Mouse (Mus musculus): Measurements from ENCODE around the gene Snx4. TPM values are rescaled to one million over a fixed set of nuclear protein-coding genes. Genes with fewer than 3 reads are reported as not detected.

The Snx4 gene
- polyA plus RNA-seq, 1 experiment from 2014 or later = 79.7 TPM

DNA sequence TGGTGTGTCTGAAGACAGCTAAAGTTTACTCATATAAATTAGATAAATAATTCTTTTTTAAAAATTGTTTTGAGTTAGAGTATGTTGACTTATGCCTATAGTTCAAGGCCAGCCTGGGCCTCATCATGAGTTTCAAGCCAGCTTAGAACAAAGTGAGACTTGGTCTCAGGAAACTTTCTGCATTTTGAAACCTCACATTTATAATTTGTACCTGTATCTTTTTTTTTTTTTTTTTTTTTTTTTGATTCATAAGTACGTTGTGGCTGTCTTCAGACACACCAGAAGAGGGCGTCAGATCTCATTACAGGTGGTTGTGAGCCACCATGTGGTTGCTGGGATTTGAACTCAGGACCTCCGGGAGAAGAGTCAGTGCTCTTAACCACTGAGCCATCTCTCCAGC is 8.6 kb downstream of the Snx4 start:
- Histone ChIP-seq H3K4me3 (ENCODE audit: low read length) (no peak overlapping the region), H3K27me3 (ENCODE audit: control insufficient read depth, insufficient read depth, low read length) (no peaks in the 10 kb centered on the region), H3K9ac (ENCODE audit: low read depth, low read length) (no peak overlapping the region), H3K4me2 (replicated peaks; ENCODE audit: low read depth, low read length) (no peak overlapping the region), H3K27ac (ENCODE audit: low read depth, low read length) (no peak overlapping the region), H3K9me3 (ENCODE audit: control insufficient read depth, low read length) (no peaks in the 10 kb centered on the region), H3K36me3 (ENCODE audit: control insufficient read depth, insufficient read depth, low read length) (peaks cover 9% of the 10 kb centered on the region; the same call in 1 of the 2 replicates), H3K4me1 (ENCODE audit: control insufficient read depth, insufficient read depth, low read length) (no peaks in the 10 kb centered on the region)
- 88% methylated on average over 3 of the region's 3 CpGs for WGBS
- ATAC-seq (ENCODE audit: low FRiP score, low TSS enrichment) = no peak

DNA sequence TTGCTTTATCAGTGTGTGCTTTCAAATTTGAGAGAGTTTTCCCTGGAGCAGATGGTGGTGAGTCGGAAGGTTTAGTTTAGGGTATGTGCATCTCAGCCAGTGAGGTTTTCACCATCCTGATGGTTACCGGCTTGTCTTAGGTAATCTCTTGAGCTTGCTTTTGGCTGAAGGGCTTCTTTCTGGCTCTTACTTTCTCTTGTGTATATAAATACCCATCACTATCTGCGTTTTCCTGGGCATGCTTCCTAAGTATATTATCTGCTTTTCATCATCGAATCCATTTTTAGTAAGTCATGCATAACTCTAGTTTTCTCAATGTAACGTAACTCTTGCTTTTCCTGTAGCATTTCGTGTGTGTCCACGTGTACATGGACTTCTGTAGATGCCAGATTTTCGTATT is 9.6 kb downstream of the Snx4 start:
- Histone ChIP-seq H3K36me3 (ENCODE audit: control insufficient read depth, insufficient read depth, low read length) (peaks cover 17% of the 10 kb centered on the region), H3K4me1 (ENCODE audit: control insufficient read depth, insufficient read depth, low read length) (no peaks in the 10 kb centered on the region), H3K4me2 (replicated peaks; ENCODE audit: low read depth, low read length) (no peak overlapping the region), H3K27me3 (ENCODE audit: control insufficient read depth, insufficient read depth, low read length) (no peaks in the 10 kb centered on the region), H3K4me3 (ENCODE audit: low read length) (no peak overlapping the region), H3K27ac (ENCODE audit: low read depth, low read length) (no peak overlapping the region), H3K9ac (ENCODE audit: low read depth, low read length) (no peak overlapping the region), H3K9me3 (ENCODE audit: control insufficient read depth, low read length) (no peaks in the 10 kb centered on the region)
- 84% methylated on average over 8 of the region's 8 CpGs for WGBS
- ATAC-seq (ENCODE audit: low FRiP score, low TSS enrichment) = no peak

GRCm38 (mm10) chr16:33261584-33262061 is 10.4 kb downstream of the Snx4 start:
- Histone ChIP-seq H3K4me3 (ENCODE audit: low read length) (no peak overlapping the region), H3K27me3 (ENCODE audit: control insufficient read depth, insufficient read depth, low read length) (no peaks in the 10 kb centered on the region), H3K9me3 (ENCODE audit: control insufficient read depth, low read length) (no peaks in the 10 kb centered on the region), H3K36me3 (ENCODE audit: control insufficient read depth, insufficient read depth, low read length) (peaks cover 24% of the 10 kb centered on the region), H3K9ac (ENCODE audit: low read depth, low read length) (no peak overlapping the region), H3K4me2 (replicated peaks; ENCODE audit: low read depth, low read length) (no peak overlapping the region), H3K4me1 (ENCODE audit: control insufficient read depth, insufficient read depth, low read length) (no peaks in the 10 kb centered on the region), H3K27ac (ENCODE audit: low read depth, low read length) (no peak overlapping the region)
- no peak for ATAC-seq (ENCODE audit: low FRiP score, low TSS enrichment)
- WGBS = 90% methylated on average over 2 of the region's 2 CpGs

GRCm38 (mm10) chr16:33262096-33262495 is 10.9 kb downstream of the Snx4 start:
- 81% methylated on average over 1 of the region's 1 CpGs for WGBS
- no peak overlapping the region for H3K27ac ChIP-seq (ENCODE audit: low read depth, low read length)
- H3K27me3 ChIP-seq (ENCODE audit: control insufficient read depth, insufficient read depth, low read length) = no peaks in the 10 kb centered on the region
- peaks cover 28% of the 10 kb centered on the region for H3K36me3 ChIP-seq (ENCODE audit: control insufficient read depth, insufficient read depth, low read length)
- no peaks in the 10 kb centered on the region for H3K4me1 ChIP-seq (ENCODE audit: control insufficient read depth, insufficient read depth, low read length)
- no peak for ATAC-seq (ENCODE audit: low FRiP score, low TSS enrichment)
- H3K4me2 ChIP-seq (replicated peaks; ENCODE audit: low read depth, low read length) = no peak overlapping the region
- H3K9me3 ChIP-seq (ENCODE audit: control insufficient read depth, low read length) = no peaks in the 10 kb centered on the region
- no peak overlapping the region for H3K4me3 ChIP-seq (ENCODE audit: low read length)
- H3K9ac ChIP-seq (ENCODE audit: low read depth, low read length) = no peak overlapping the region

DNA sequence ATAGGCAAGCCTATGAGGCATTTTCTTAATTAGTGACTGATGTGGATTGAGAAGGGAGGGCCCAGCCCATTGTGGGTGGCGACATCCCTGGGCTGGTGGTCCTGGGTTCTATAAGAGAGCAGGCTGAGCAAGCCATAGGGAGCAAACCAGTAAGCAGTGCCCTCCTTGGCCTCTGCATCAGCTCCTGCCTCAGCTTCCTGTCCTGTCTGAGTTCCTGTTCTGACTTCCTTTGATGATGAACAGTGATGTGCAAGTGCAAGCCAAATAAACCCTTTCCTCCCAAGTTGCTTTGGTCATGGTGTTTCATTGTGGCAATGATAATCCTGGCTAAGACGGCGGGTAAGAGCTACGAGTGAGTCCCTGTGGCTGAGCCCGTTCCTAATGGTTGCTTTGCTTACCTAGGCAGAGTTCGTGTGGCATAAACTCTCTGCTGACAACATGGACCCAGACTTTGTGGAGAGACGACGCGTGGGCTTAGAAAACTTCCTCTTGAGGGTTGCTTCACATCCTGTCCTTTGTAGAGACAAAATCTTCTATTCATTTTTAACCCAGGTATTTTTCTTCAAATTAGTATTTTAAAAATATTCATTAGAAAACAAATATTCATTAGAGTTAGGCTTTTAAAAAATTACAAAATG is 16.5 kb downstream of the Snx4 start:
- H3K27ac ChIP-seq (ENCODE audit: low read depth, low read length) = no peak overlapping the region
- no peaks in the 10 kb centered on the region for H3K9me3 ChIP-seq (ENCODE audit: control insufficient read depth, low read length)
- no peak overlapping the region for H3K4me3 ChIP-seq (ENCODE audit: low read length)
- no peaks in the 10 kb centered on the region for H3K27me3 ChIP-seq (ENCODE audit: control insufficient read depth, insufficient read depth, low read length)
- 94% methylated on average over 9 of the region's 9 CpGs for WGBS
- peaks cover 50% of the 10 kb centered on the region for H3K36me3 ChIP-seq (ENCODE audit: control insufficient read depth, insufficient read depth, low read length)
- no peak overlapping the region for H3K9ac ChIP-seq (ENCODE audit: low read depth, low read length)
- no peak for ATAC-seq (ENCODE audit: low FRiP score, low TSS enrichment)
- H3K4me2 ChIP-seq (replicated peaks; ENCODE audit: low read depth, low read length) = no peak overlapping the region
- no peaks in the 10 kb centered on the region for H3K4me1 ChIP-seq (ENCODE audit: control insufficient read depth, insufficient read depth, low read length)

DNA sequence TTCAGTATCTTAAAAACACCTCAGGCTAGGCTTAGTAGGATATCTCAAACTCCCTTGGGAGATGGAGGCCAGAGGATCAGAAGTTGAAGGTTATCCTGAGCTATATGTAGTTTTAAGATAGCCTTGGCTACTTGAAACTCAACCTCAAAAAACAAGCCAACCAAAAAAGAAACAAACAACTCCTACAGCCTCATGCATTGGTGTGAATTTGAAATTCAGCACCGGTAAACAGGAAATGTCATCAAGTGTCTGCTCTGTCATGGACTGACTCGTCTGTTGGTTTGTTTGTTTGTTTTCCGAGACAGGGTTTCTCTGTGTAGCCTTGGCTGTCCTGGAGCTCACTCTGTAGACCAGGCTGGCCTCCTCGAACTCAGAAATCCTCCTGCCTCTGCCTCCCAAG is 20.6 kb downstream of the Snx4 start:
- no peak for ATAC-seq (ENCODE audit: low FRiP score, low TSS enrichment)
- H3K4me3 ChIP-seq (ENCODE audit: low read length) = no peak overlapping the region
- peaks cover 35% of the 10 kb centered on the region for H3K36me3 ChIP-seq (ENCODE audit: control insufficient read depth, insufficient read depth, low read length)
- H3K4me1 ChIP-seq (ENCODE audit: control insufficient read depth, insufficient read depth, low read length) = no peaks in the 10 kb centered on the region
- no peak overlapping the region for H3K4me2 ChIP-seq (replicated peaks; ENCODE audit: low read depth, low read length)
- H3K27me3 ChIP-seq (ENCODE audit: control insufficient read depth, insufficient read depth, low read length) = no peaks in the 10 kb centered on the region
- H3K9ac ChIP-seq (ENCODE audit: low read depth, low read length) = no peak overlapping the region
- no peak overlapping the region for H3K27ac ChIP-seq (ENCODE audit: low read depth, low read length)
- H3K9me3 ChIP-seq (ENCODE audit: control insufficient read depth, low read length) = no peaks in the 10 kb centered on the region
- 93% methylated on average over 4 of the region's 4 CpGs for WGBS

DNA sequence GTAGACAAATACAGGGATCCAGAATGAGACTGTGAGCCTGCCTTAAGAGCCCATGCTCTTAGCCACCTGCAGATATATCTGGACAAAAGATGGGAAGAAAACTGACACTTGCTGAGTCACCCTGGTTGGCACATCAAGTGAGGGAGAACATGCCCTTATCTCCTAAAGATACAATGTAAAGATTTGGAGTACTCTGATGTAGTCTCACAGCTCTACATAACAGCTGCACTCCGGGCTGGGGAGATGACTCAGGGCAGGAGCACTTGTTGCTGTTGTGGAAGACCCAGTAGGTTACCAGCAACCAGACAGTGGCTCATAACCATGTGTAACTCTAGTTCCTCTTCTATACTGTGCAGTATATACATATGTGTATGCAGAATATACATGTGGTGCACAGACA is 31.8 kb downstream of the Snx4 start:
- no peak overlapping the region for H3K9ac ChIP-seq (ENCODE audit: low read depth, low read length)
- no peak for ATAC-seq (ENCODE audit: low FRiP score, low TSS enrichment)
- H3K4me3 ChIP-seq (ENCODE audit: low read length) = no peak overlapping the region
- peaks cover 47% of the 10 kb centered on the region for H3K36me3 ChIP-seq (ENCODE audit: control insufficient read depth, insufficient read depth, low read length)
- no peaks in the 10 kb centered on the region for H3K4me1 ChIP-seq (ENCODE audit: control insufficient read depth, insufficient read depth, low read length)
- 90% methylated on average over 1 of the region's 1 CpGs for WGBS
- H3K9me3 ChIP-seq (ENCODE audit: control insufficient read depth, low read length) = no peaks in the 10 kb centered on the region
- H3K27ac ChIP-seq (ENCODE audit: low read depth, low read length) = no peak overlapping the region
- no peaks in the 10 kb centered on the region for H3K27me3 ChIP-seq (ENCODE audit: control insufficient read depth, insufficient read depth, low read length)
- H3K4me2 ChIP-seq (replicated peaks; ENCODE audit: low read depth, low read length) = no peak overlapping the region

GRCm38 (mm10) chr16:33288536-33288935 is 37.3 kb downstream of the Snx4 start:
- peaks cover 76% of the 10 kb centered on the region for H3K36me3 ChIP-seq (ENCODE audit: control insufficient read depth, insufficient read depth, low read length)
- 76% methylated on average over 9 of the region's 9 CpGs for WGBS
- ATAC-seq (ENCODE audit: low FRiP score, low TSS enrichment) = no peak
- H3K27ac ChIP-seq (ENCODE audit: low read depth, low read length) = no peak overlapping the region
- H3K27me3 ChIP-seq (ENCODE audit: control insufficient read depth, insufficient read depth, low read length) = no peaks in the 10 kb centered on the region
- H3K4me1 ChIP-seq (ENCODE audit: control insufficient read depth, insufficient read depth, low read length) = no peaks in the 10 kb centered on the region
- no peak overlapping the region for H3K4me3 ChIP-seq (ENCODE audit: low read length)
- H3K9me3 ChIP-seq (ENCODE audit: control insufficient read depth, low read length) = peaks cover 8% of the 10 kb centered on the region
- H3K9ac ChIP-seq (ENCODE audit: low read depth, low read length) = no peak overlapping the region
- no peak overlapping the region for H3K4me2 ChIP-seq (replicated peaks; ENCODE audit: low read depth, low read length)

DNA sequence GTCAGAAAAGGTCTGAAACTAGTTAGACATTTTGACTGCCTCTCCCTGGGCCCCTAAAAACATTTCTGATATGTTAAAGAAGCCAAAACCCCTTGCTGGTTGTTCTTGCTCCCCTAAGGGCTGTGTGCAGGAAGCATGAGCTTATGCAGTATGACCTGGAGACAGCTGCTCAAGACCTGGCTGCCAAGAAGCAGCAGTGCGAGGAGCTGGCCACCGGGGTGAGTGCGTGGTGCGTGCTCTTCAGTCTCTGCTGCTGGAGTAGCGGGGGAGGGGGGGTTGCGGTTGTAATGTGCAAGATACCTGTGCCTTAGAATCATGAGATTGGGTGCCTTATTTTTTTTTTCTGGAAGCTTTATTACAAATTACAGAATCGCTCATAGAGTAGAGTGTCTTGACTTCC is 38.7 kb downstream of the Snx4 start:
- no peaks in the 10 kb centered on the region for H3K27me3 ChIP-seq (ENCODE audit: control insufficient read depth, insufficient read depth, low read length)
- no peak overlapping the region for H3K4me3 ChIP-seq (ENCODE audit: low read length)
- no peaks in the 10 kb centered on the region for H3K4me1 ChIP-seq (ENCODE audit: control insufficient read depth, insufficient read depth, low read length)
- 77% methylated on average over 7 of the region's 7 CpGs for WGBS
- H3K27ac ChIP-seq (ENCODE audit: low read depth, low read length) = no peak overlapping the region
- no peak for ATAC-seq (ENCODE audit: low FRiP score, low TSS enrichment)
- H3K9ac ChIP-seq (ENCODE audit: low read depth, low read length) = no peak overlapping the region
- H3K36me3 ChIP-seq (ENCODE audit: control insufficient read depth, insufficient read depth, low read length) = peaks cover 81% of the 10 kb centered on the region
- peaks cover 8% of the 10 kb centered on the region for H3K9me3 ChIP-seq (ENCODE audit: control insufficient read depth, low read length)
- H3K4me2 ChIP-seq (replicated peaks; ENCODE audit: low read depth, low read length) = no peak overlapping the region
